Mouse (Mus musculus) heart, postnatal 0 days (tissue): ENCODE results near the gene Fam126a.

ENCODE experiments used
- CTCF ChIP-seq: IDR thresholded peaks from 2 replicates; pipeline ENCODE4 v1.5.1; 2016; ENCODE audit warnings: antibody characterized with exemption, control low read depth, low read depth
- EP300 ChIP-seq: IDR thresholded peaks from 2 replicates; pipeline ENCODE4 v1.6.1; 2016; ENCODE audit warnings: antibody characterized with exemption, low read depth

DNA sequence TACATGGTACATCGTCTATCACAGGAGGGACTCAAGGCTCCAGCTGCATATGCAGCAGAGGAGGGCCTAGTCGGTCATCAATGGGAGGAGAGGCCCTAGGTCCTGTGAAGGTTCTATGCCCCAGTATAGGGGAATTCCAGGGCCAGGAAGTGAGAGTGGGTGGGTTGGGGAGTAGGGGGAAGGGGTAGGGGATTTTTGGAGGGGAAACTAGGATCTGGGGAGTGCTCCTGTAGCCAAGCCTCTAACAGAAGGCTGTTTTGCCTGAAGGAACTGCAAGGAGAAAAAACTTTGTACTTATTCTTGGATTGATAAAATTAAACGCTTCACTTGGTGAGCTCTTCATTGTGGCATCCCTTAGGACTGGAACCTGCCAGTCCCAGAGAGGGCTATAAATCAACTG, 30.5 kb upstream of the Fam126a start:
- TF ChIP-seq CTCF, result no peak
- no peak for TF ChIP-seq EP300
